Mouse (Mus musculus) neural tube, embryonic 13.5 days (tissue): ENCODE measurements around the gene Cd63. TPM values are rescaled to one million over a fixed set of nuclear protein-coding genes. Genes with fewer than 3 reads are reported as not detected.

Experiments
- ATAC-seq: fragments of 200-750 bp; cut with Nextera tagmentation; 2 replicates; pipeline ENCODE4 v1.8.0; 2017; ENCODE audit warnings: low read depth, mild to moderate bottlenecking, moderate TSS enrichment, moderate library complexity
- H3K27ac ChIP-seq: fragments of 300-500 bp; sonication (generic); replicated peaks from 2 replicates; pipeline ENCODE4 v1.5.1; 2015; ENCODE audit warnings: moderate library complexity, mild to moderate bottlenecking, inconsistent platforms
- H3K27me3 ChIP-seq: fragments of 300-500 bp; sonication (generic); 2 replicates; pipeline ENCODE4 v1.6.1; 2015; ENCODE audit warnings: mild to moderate bottlenecking, inconsistent platforms
- H3K36me3 ChIP-seq: fragments of 300-500 bp; sonication (generic); 2 replicates; pipeline ENCODE4 v1.6.1; 2015; ENCODE audit warnings: mild to moderate bottlenecking, inconsistent platforms
- H3K4me1 ChIP-seq: fragments of 300-500 bp; sonication (generic); replicated peaks from 2 replicates; pipeline ENCODE4 v1.6.1; 2015; ENCODE audit warnings: inconsistent platforms
- H3K4me2 ChIP-seq: fragments of 300-500 bp; sonication (generic); 2 replicates; pipeline ENCODE4 v1.6.1; 2015; ENCODE audit warnings: inconsistent platforms, mild to moderate bottlenecking, moderate library complexity
- H3K4me3 ChIP-seq: fragments of 300-500 bp; sonication (generic); 2 replicates; pipeline ENCODE4 v1.5.1; 2015; ENCODE audit warnings: mild to moderate bottlenecking, inconsistent platforms
- H3K9ac ChIP-seq: fragments of 300-500 bp; sonication (generic); 2 replicates; pipeline ENCODE4 v1.6.1; 2015; ENCODE audit warnings: moderate library complexity, mild to moderate bottlenecking, inconsistent platforms
- H3K9me3 ChIP-seq: fragments of 300-500 bp; sonication (generic); 2 replicates; pipeline ENCODE4 v1.6.1; 2016; ENCODE audit warnings: inconsistent platforms
- WGBS: fragments of 180-500 bp; shearing (Covaris S2); methylation state at CpG from one replicate; pipeline ENCODE4 v1.1.7; 2015; 5-methylcytosine and 5-hydroxymethylcytosine counted together
- polyA plus RNA-seq: library from polyadenylated mRNA; unstranded; fragments of >200 nt; fragmentation: Nextera tagmentation; extraction: Ambion mirVana; gene quantifications from 2 replicates; pipeline ENCODE4 v1.2.1, GENCODE M21; 2015

Cd63 gene
- polyA plus RNA-seq, 1 experiment from 2014 or later, result 228 TPM

- Histone ChIP-seq H3K4me1 (peaks cover 32% of the 10 kb centered on the region), H3K9me3 (no peaks in the 10 kb centered on the region), H3K9ac (peak overlapping the region; percentile 86), H3K27ac (peak overlapping the region; percentile 69), H3K36me3 (no peaks in the 10 kb centered on the region), H3K27me3 (peaks cover 8% of the 10 kb centered on the region; the same call in 1 of the 2 replicates), H3K4me3 (peak overlapping the region; percentile 75), H3K4me2 (peak overlapping the region; percentile 75)
- ATAC-seq, result peak; percentile 52
- WGBS, result under 1% methylated on average over 41 of the region's 41 CpGs
Observed at GRCm38 (mm10) chr10:128909567-128910028, 8.8 kb downstream of the Cd63 start.

GRCm38 (mm10) chr10:128910066-128910841 lies 9.5 kb downstream of the Cd63 start:
- H3K4me1 ChIP-seq, result peaks cover 32% of the 10 kb centered on the region
- peak overlapping the region; percentile 75 for H3K4me3 ChIP-seq
- peak; percentile 36 for ATAC-seq
- no peaks in the 10 kb centered on the region for H3K36me3 ChIP-seq
- peak overlapping the region; percentile 75 for H3K4me2 ChIP-seq
- no peaks in the 10 kb centered on the region for H3K9me3 ChIP-seq
- 2% methylated on average over 54 of the region's 66 CpGs for WGBS
- H3K9ac ChIP-seq, result peak overlapping the region; percentile 86
- H3K27me3 ChIP-seq, result peaks cover 8% of the 10 kb centered on the region; the same call in 1 of the 2 replicates
- peak overlapping the region; percentile 69 for H3K27ac ChIP-seq

GRCm38 (mm10) chr10:128911430-128911829 lies 10.6 kb downstream of the Cd63 start:
- Histone ChIP-seq H3K27ac (no peak overlapping the region), H3K36me3 (peaks cover 5% of the 10 kb centered on the region), H3K9me3 (no peaks in the 10 kb centered on the region), H3K9ac (no peak overlapping the region), H3K4me3 (peak overlapping the region; percentile 75), H3K4me2 (peak overlapping the region; percentile 75), H3K4me1 (peaks cover 32% of the 10 kb centered on the region), H3K27me3 (peaks cover 8% of the 10 kb centered on the region; the same call in 1 of the 2 replicates)
- no peak for ATAC-seq
- WGBS, result 93% methylated on average over 6 of the region's 6 CpGs

GRCm38 (mm10) chr10:128912268-128912667 lies 11.5 kb downstream of the Cd63 start:
- ATAC-seq, result no peak
- WGBS, result 82% methylated on average over 4 of the region's 4 CpGs
- Histone ChIP-seq H3K27me3 (peaks cover 8% of the 10 kb centered on the region; the same call in 1 of the 2 replicates), H3K36me3 (peaks cover 10% of the 10 kb centered on the region), H3K4me1 (peaks cover 32% of the 10 kb centered on the region), H3K9me3 (no peaks in the 10 kb centered on the region), H3K27ac (no peak overlapping the region), H3K4me3 (no peak overlapping the region), H3K9ac (no peak overlapping the region), H3K4me2 (no peak overlapping the region)

- H3K27me3 ChIP-seq, result peaks cover 4% of the 10 kb centered on the region; the same call in 1 of the 2 replicates
- no peak overlapping the region for H3K9ac ChIP-seq
- 74% methylated on average over 4 of the region's 4 CpGs for WGBS
- no peak overlapping the region for H3K4me2 ChIP-seq
- peaks cover 32% of the 10 kb centered on the region for H3K4me1 ChIP-seq
- H3K36me3 ChIP-seq, result peaks cover 16% of the 10 kb centered on the region
- H3K9me3 ChIP-seq, result no peaks in the 10 kb centered on the region
- ATAC-seq, result no peak
- no peak overlapping the region for H3K4me3 ChIP-seq
- H3K27ac ChIP-seq, result 0 out of 2 replicates have a peak overlapping the region, but pooled peaks have one; percentile 49
Observed at GRCm38 (mm10) chr10:128912791-128913190, 12.0 kb downstream of the Cd63 start.

- WGBS, result 9% methylated on average over 5 of the region's 5 CpGs
- no peak overlapping the region for H3K4me3 ChIP-seq
- no peak overlapping the region for H3K9ac ChIP-seq
- H3K27me3 ChIP-seq, result peaks cover 2% of the 10 kb centered on the region; the same call in 1 of the 2 replicates
- peaks cover 34% of the 10 kb centered on the region for H3K4me1 ChIP-seq
- no peak overlapping the region for H3K4me2 ChIP-seq
- H3K27ac ChIP-seq, result 0 out of 2 replicates have a peak overlapping the region, but pooled peaks have one; percentile 49
- no peaks in the 10 kb centered on the region for H3K9me3 ChIP-seq
- peak; percentile 17; the same call in 1 of the 2 replicates for ATAC-seq
- H3K36me3 ChIP-seq, result peaks cover 20% of the 10 kb centered on the region
Observed at GRCm38 (mm10) chr10:128913219-128913618, 12.4 kb downstream of the Cd63 start.

- no peaks in the 10 kb centered on the region for H3K9me3 ChIP-seq
- peak overlapping the region; percentile 12; the same call in 1 of the 2 replicates for H3K9ac ChIP-seq
- H3K4me2 ChIP-seq, result no peak overlapping the region
- no peak for ATAC-seq
- no peak overlapping the region for H3K27ac ChIP-seq
- no peak overlapping the region for H3K4me3 ChIP-seq
- WGBS, result 75% methylated on average over 12 of the region's 12 CpGs
- H3K4me1 ChIP-seq, result peaks cover 39% of the 10 kb centered on the region
- H3K27me3 ChIP-seq, result no peaks in the 10 kb centered on the region
- peaks cover 22% of the 10 kb centered on the region for H3K36me3 ChIP-seq
Observed at GRCm38 (mm10) chr10:128913696-128914095, 12.9 kb downstream of the Cd63 start.

- no peak overlapping the region for H3K4me2 ChIP-seq
- no peak overlapping the region for H3K9ac ChIP-seq
- H3K9me3 ChIP-seq, result no peaks in the 10 kb centered on the region
- no peak for ATAC-seq
- H3K4me3 ChIP-seq, result no peak overlapping the region
- 93% methylated on average over 2 of the region's 2 CpGs for WGBS
- H3K4me1 ChIP-seq, result peaks cover 48% of the 10 kb centered on the region
- H3K36me3 ChIP-seq, result peaks cover 25% of the 10 kb centered on the region
- H3K27me3 ChIP-seq, result no peaks in the 10 kb centered on the region
- no peak overlapping the region for H3K27ac ChIP-seq
Observed at GRCm38 (mm10) chr10:128915550-128915949, 14.8 kb downstream of the Cd63 start.

GRCm38 (mm10) chr10:128916665-128917064 lies 15.9 kb downstream of the Cd63 start:
- H3K36me3 ChIP-seq, result peaks cover 25% of the 10 kb centered on the region
- ATAC-seq, result no peak
- no peak overlapping the region for H3K4me3 ChIP-seq
- H3K27me3 ChIP-seq, result no peaks in the 10 kb centered on the region
- H3K4me1 ChIP-seq, result peaks cover 48% of the 10 kb centered on the region
- no peak overlapping the region for H3K27ac ChIP-seq
- H3K4me2 ChIP-seq, result no peak overlapping the region
- H3K9me3 ChIP-seq, result no peaks in the 10 kb centered on the region
- 97% methylated on average over 3 of the region's 3 CpGs for WGBS
- no peak overlapping the region for H3K9ac ChIP-seq

GRCm38 (mm10) chr10:128917400-128917799 lies 16.6 kb downstream of the Cd63 start:
- WGBS, result 90% methylated on average over 6 of the region's 6 CpGs

GRCm38 (mm10) chr10:128918246-128918645 lies 17.5 kb downstream of the Cd63 start:
- H3K4me1 ChIP-seq, result peaks cover 55% of the 10 kb centered on the region

More at GRCm38 (mm10) chr10:128917400-128917799, 16.6 kb downstream of the Cd63 start:
- no peak overlapping the region for H3K27ac ChIP-seq
- no peaks in the 10 kb centered on the region for H3K9me3 ChIP-seq
- no peak overlapping the region for H3K9ac ChIP-seq
- H3K4me3 ChIP-seq, result no peak overlapping the region
- H3K27me3 ChIP-seq, result no peaks in the 10 kb centered on the region
- H3K4me2 ChIP-seq, result no peak overlapping the region
- H3K36me3 ChIP-seq, result peaks cover 25% of the 10 kb centered on the region
- H3K4me1 ChIP-seq, result peaks cover 55% of the 10 kb centered on the region
- ATAC-seq, result no peak

GRCm38 (mm10) chr10:128919203-128919631 lies 18.4 kb downstream of the Cd63 start:
- H3K9ac ChIP-seq, result no peak overlapping the region; the same call in 1 of the 2 replicates

More at GRCm38 (mm10) chr10:128918246-128918645, 17.5 kb downstream of the Cd63 start:
- Histone ChIP-seq H3K9me3 (no peaks in the 10 kb centered on the region), H3K9ac (no peak overlapping the region), H3K4me2 (no peak overlapping the region), H3K36me3 (peaks cover 25% of the 10 kb centered on the region), H3K27me3 (no peaks in the 10 kb centered on the region), H3K4me3 (no peak overlapping the region), H3K27ac (peak overlapping the region; percentile 65; the same call in 1 of the 2 replicates)
- no peak for ATAC-seq
- WGBS, result 76% methylated on average over 7 of the region's 7 CpGs

More at GRCm38 (mm10) chr10:128919203-128919631, 18.4 kb downstream of the Cd63 start:
- no peak overlapping the region for H3K4me2 ChIP-seq
- WGBS, result 22% methylated on average over 6 of the region's 6 CpGs
- no peak overlapping the region for H3K4me3 ChIP-seq
- H3K27me3 ChIP-seq, result no peaks in the 10 kb centered on the region
- peaks cover 25% of the 10 kb centered on the region for H3K36me3 ChIP-seq
- H3K4me1 ChIP-seq, result peaks cover 56% of the 10 kb centered on the region
- ATAC-seq, result no peak
- peak overlapping the region; percentile 65 for H3K27ac ChIP-seq
- H3K9me3 ChIP-seq, result no peaks in the 10 kb centered on the region
